Mouse (Mus musculus): ENCODE measurements at regions not wholly inside any gene's neighbourhood (a gene's known extent, or its start where the extent isn't known, plus 50 kb on each side); places are given as distances from the start of the nearest gene placed in this dataset.

DNA sequence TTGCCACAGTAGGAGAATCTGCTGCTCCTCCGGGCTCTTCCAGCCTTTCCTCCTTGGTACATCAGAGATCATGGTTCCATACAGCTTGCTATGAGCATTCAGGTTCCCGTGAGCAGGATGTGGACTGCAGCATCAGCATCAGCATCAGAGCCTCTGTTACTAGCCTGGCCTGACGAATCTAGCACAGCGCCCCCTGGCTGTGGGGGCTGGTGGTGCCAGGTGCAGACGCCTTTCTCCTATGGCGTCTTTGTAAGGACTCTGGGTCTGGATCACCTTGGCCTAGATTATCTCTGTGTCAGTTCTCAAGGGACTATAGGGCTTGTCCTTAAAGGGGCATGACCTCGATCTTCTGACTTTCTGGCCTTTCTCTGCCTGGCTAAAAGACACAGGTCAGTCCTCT, 86.0 kb upstream of the Runx3 start:
- DNase-seq: no peak

DNA sequence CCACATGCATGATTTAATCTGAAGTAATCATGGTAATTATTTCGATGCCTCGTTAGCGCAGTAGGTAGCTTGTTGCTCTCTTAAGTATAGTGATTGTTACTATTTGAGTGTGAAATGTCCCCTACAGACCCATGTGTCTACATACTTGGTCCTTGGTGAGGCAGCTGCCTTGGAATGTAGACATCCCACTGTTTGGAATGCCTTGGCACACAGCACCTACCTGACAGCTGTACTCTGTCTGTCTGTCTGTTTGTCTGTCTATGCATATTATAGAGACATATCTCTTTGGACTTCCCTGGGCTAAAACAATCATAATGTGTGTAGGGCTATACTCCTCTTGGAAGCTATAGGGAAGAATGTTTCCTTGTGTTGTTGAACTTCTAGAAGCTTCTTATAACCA, 83.7 kb upstream of the Runx3 start:
- no peak for DNase-seq

DNA sequence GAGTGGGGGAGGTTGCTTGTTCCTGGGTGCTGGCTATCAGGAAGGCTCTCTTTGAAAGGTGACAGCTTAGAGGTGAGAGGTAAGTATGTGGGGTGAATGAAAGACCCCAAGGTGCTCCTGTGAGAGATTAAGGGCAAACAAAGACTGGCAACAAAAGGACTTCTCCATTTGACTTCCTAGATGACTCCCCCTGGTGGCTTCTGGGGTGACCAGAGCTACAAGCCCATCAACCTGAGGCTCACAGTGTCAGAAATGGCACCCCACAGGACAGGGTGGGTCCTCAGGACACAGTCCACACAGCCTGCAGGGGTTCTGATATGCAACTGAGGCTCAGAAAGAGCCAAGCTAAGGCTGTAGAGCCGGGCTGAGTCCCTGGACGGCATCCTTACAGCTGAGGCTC, 81.2 kb upstream of the Runx3 start:
- no peak for DNase-seq

DNA sequence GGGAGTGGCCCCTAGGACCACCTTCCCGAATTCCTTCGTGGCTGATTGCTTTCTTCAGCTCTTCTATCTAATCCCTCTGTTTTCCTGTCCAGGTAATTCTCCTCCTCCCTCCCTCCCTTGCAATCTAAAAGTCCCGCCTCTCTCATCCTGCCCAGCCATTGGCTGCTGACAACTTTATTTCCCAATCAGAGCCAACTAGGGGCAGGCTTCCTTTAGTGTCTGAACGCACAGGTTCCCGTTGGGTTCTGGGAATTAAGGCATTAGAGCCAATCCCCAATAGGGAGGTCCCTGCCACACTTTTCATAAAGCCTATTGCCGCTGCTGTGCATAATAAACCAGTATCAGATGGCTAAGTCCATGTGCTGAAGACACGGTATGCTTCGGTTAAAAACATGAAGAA, 78.5 kb upstream of the Runx3 start:
- DNase-seq: no peak

DNA sequence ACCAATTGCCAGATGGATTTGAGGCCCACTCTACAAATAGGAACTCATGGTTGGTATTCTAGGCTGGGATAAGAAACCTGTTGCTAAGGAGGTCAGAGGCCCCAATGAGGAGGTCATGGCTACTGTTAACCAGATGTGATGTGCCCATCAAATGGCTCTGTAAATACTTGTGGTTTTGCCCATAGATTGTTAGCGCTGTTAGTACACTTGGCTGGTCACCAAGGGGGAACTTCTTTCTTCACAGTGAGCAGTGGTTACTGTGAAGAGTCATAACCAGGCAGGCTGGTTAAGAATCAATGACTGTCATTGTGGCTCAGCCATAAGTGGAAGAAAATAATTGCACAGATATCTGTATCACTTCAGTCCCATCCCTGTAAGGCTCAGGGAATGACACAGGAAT, 78.0 kb upstream of the Runx3 start:
- DNase-seq: no peak

DNA sequence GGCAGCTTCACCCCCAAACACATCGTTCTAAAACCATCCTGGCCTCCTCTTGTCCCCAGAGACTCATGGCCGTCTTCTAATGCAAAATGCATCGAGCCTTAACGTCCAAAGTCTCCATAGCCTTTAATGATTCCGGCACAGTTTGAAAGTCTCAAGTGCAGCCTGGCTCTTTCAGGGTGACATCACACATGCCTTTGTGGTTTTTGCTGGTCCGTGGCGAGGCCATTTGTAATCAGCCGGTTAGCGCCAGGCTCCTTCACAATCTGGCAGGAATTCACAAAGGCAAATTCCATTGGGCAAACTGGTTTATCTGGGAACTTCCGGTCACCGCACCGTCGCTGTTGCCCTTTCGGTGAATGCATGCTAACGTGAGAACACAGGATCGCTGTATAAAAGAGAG, 75.4 kb upstream of the Runx3 start:
- DNase-seq: no peak

DNA sequence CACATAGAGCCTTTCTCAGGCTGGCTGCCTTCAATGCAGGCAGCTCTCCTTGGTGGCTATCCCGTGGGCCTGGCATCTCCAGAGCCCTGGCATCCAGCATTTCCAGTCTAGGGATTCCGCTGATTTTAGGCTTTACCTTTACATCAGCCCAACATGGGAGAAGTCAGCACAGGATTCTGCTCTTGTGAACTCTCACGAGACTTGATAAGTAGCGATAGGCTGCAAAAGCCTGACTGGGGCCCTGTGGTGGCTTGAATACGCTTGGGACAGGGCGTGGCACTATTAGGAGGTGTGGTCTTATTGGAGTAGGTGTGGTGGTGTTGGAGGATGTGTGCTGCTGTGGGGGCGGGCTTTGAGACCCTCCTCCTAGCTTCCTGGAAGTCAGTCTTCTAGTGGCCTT, 73.8 kb upstream of the Runx3 start:
- DNase-seq: no peak

DNA sequence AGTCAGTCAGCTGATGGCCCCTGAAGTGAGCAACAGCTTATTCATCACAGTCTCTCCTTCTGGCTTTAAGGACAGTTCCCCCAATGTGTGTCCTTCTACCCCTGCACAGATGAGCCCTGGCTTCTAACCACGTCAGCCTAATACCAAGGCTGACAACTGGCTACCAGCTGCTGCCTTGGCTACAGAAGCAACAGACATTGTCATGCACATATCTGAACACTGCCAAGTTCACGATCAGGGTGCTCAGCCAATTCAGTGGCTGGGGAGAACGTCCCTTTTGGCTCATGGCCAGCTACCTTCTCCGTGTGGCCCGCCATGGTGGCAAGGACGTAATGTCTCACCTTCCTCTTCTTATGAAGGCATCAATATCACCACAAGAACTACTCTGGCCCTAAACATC, 73.2 kb upstream of the Runx3 start:
- DNase-seq: no peak

DNA sequence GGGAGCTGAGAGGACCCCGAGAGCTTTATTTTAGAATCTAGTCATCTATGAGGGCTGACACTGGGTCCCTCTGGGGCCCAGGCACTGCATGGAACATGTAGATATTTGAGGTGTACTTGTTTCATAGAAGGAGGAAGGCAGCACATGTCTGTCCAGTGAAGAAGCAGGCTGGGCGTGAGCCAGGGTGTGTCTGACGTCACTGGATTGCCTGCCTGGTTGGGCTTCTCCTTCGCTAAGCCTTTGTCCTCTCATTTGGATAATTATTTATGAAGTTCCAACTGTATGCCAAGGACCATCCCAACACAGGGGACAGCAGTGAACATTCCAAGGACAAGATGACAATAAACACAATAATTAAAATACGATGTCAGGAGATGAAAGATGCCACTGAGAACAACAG, 72.7 kb upstream of the Runx3 start:
- peak; percentile 32 for DNase-seq

DNA sequence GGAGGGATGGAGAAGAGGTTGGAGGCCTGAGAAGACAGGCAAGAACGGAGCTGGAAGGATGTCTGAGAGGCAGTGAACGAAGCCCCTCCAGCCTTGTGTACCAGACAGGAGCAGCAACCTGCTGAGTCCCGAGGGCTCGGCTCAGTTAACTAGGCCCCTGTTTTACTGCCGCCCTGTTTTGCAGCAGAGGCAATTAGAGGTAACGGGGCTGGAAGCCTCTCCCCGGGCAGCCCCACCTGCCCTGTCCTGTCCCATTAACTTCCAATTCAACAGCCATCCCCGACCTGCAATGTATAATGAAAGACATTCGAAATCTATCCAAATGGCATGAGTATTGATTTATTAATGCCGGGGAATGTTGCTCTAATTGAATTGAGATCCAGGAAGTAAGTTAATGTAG, 70.5 kb upstream of the Runx3 start:
- no peak for DNase-seq

DNA sequence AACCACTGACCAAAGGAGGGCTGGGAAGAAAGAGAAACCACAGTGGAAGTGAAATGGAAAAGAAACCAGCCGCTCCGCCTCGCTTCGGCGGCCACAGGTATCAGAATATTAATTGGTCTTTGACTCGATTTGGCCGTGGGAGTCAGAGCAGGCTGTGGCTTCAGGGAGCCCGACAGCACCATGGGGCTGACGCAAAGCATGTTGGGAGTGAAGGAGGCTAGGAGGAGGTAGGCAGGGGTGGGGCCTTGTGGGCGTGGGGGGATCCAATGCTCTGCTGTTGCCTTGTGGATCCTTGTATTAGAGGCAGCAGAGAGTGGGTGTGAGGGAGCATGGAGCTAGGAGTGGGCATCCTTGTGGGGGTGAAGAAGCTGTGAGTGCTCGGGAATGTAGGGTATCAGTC, 69.0 kb upstream of the Runx3 start:
- no peak for DNase-seq

DNA sequence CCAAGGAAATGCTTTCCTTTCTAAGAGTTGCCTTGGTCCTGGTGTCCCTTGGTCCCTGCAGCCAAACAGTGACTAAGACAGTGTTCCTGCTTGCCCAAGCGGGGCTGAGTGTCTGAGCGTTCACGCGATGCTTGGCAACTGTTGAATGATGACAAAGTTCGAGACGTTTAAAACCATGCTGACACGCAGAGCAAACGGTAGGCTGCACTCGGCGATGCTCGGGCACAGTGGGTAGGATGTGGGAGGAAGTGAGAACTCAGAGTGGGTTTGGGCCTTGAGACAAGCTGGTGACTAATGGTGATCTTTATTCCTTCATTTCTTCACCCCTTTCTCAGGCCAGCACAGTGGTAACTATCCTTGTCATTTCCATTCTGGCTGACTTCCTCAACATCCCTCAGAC, 66.9 kb upstream of the Runx3 start:
- no peak for DNase-seq

DNA sequence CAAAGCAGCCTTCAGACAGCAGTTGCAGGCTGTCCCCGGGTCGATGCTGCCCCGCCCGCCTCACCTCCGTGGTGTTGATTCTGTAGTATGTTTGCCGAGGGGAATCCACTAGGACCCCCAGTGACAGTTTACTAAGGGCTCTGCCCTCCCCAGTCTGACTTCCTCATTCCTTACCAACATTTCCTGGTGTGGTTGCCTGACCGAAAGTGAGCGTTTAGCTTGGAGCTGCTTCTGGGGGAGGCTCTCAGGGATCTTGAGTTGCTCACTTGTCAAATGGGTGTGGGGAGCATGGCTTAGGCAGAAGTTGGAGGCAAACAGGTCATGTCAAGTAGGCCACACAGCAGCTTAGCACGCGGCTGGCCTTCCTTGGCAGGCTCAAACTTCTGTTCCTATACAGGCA, 66.1 kb upstream of the Runx3 start:
- DNase-seq: no peak

DNA sequence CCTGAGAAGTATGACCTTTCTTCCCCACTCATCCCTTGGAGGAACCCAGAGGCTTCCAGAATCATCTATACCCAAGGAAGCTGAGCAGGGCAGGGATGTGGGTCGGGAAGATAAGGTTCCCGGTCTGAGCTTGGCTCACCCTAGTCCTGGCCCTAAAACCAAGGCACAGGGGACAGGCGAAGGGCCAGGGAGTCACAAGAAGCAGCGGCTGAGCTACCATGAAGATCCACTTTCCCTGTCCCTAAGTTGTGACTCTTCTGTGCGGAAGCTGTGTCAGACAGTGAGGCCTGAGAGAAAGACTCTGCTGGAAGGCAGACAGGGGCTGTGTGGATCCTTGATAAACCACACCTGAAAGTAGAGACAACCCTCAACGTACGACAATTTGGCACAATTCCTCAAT, 64.1 kb upstream of the Runx3 start:
- no peak for DNase-seq

DNA sequence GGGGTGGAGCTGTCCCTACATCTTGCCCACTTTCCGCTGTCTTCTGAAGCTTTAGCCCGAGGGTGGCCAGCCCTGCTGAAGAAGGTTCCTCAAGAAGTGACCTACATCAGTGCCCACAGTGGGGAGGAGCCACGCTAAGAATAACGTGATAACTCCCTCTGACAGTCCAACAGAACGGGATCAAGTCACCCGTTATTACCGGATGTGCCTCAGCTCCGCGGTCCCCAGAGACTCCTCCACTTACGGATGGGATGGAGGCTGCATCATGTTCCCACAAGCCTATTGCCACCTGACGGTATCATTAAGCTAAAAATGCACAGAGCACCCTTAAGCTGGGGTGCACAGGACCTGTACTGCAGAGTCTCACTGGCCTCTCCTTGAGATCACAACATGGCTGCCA, 63.2 kb upstream of the Runx3 start:
- DNase-seq: no peak

DNA sequence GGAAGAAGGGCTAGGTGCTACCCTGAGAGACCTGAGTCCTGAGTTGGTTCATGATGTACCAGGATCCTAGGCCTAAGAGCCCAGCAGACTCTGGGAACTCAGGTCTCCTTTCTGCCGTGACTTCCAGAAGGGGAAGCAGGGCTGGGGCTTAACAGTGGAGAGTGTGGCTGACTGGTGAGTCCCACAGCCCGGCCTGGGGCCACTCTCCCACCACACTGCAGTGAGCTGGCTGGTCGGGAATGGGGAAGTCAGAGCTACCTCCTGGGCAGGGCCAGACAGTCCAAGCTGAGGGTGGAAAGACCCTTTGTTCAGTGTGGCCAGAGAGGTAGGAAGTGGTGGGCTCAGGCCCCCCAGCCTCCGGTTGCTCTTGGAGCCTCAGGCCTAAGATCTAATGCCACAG, 61.6 kb upstream of the Runx3 start:
- DNase-seq: no peak

DNA sequence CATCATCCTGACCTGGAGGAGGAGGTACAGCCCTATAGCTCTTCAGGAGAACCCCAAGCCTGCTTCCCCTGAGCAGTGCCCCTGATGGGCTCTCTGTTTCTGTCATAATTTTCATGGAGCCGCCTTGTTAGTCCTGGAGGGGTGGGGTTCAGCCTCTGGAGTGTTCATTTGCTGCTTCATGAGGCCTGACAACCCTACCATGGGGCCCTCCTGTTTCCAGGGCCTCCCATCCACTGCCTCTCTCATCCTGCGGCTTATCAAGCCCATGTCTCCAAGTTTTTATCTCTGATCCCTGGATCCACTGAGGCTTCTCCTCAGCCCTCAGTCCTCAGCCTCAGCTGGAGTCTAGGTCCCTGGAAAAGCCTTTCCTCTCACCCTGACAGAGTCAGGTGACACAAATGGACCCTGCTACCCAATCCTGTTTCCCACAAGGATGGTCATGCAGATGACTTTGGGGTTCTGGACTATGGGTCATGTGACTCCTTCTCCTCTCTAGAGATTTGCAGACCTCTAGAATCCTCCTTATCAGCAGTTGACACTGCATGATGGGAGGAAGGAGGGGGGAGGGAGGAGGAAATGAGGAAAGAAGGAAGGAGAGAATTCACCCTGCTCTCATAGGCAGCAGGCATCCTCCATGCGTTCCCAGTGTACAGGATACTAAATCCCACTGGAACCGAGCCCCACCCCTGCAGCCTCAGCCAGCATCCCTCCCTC, 59.3 kb upstream of the Runx3 start:
- no peak for DNase-seq

DNA sequence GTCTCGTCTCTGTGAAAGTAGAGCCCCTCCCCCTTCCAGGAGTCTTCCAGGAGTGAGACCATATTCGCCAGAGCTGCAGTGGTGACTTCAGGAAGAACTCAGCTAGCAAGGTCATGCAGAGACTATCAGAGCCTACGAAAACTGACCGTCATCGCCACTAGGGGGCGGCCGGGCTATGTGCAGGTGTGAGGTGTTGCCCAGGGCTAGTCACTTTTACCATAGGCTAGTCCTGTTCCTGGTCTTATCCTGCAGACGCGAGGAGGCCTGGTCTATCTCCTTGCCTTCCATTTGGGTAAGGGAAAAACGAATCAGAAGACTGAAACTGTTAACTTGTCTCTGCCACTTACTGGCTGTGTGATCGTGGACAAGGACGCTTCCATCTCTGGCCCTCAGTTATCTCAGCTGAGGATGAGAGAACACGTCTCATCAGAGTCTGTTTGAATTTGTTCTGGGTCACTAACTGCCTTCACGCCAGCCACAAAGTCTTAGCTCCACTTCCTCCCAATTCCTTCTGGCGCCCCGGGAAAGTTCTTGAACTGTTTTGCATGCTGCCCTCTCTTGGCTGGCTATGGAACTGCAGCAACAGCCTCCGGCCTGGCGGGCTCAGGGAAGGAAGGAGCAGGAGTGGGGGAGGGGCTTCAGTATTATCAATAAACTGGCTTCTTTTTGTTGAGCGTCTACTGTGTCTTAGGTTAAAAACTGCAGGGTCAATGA, 53.5 kb upstream of the Runx3 start:
- DNase-seq: peak; percentile 68

DNA sequence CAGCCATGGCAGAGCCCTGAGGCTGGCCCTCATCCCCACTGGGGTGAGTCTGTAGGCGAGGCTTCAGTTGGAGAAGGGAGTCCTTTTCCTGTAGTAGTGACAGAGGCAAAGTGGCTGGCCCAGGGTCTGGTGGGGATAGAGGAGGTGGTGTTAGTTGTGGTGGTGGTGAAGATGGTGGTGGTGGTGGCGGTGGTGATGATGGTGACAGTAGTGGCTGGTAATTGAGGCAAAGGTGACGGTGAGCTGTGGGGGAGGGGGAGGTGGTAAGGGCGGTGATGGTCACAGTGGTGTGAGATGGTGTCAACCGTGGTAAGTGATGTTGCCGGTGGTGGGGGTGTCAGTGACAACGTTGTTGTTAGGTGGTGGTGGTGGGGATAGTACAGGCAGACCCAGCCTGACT, 52.6 kb upstream of the Runx3 start:
- DNase-seq: no peak

DNA sequence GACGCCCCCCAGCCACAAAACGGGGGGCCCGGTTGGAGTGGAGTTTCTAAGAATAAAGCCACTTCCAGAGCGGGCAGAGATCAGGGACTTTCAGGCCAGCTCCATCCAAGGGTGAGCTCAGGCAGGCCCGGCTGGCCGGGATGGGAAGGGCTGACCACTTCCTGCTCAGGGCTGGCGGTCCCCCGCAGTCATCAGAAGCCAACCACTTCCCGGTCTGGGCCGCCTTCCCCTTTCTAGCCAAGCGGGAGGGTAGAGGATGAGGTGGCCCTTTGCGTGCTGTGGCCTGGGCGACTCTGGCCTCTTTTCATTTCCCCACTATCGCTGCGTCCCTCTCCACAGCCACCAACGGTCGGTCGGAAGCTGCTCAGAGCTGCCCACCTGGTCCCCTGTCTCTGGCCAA, 50.6 kb upstream of the Runx3 start:
- no peak for DNase-seq

Data from gastrocnemius, postnatal 25 days (tissue).